Mouse (Mus musculus) frontal cortex, postnatal 25 days (tissue): ENCODE results near the gene Plxnc1.

Experiments
- DNase-seq, 2 experiments: peaks; one replicate each; pipeline ENCODE4 v3.0.0; 2022; ENCODE audit warnings: low spot score in 2 of 2

Plxnc1 gene

GRCm38 (mm10) chr10:94920526-94920925 lies 24.1 kb downstream of the Plxnc1 start:
- DNase-seq: no peak

- DNase-seq: no peak
These were observed 24.7 kb downstream of the Plxnc1 start for GRCm38 (mm10) chr10:94919960-94920359.

GRCm38 (mm10) chr10:94919552-94919951 lies 25.1 kb downstream of the Plxnc1 start:
- DNase-seq: peak in 1 of 2 experiments; percentile 36

- no peak for DNase-seq
These were observed 26.0 kb downstream of the Plxnc1 start for GRCm38 (mm10) chr10:94918618-94919017.

- no peak for DNase-seq
These were observed 26.6 kb downstream of the Plxnc1 start for GRCm38 (mm10) chr10:94917990-94918389.

- DNase-seq: no peak
These were observed 27.3 kb downstream of the Plxnc1 start for GRCm38 (mm10) chr10:94917354-94917753.

GRCm38 (mm10) chr10:94916610-94917009 lies 28.0 kb downstream of the Plxnc1 start:
- no peak for DNase-seq

GRCm38 (mm10) chr10:94915746-94916145 lies 28.9 kb downstream of the Plxnc1 start:
- no peak for DNase-seq

- DNase-seq: no peak
These were observed 30.6 kb downstream of the Plxnc1 start for GRCm38 (mm10) chr10:94914081-94914480.

- no peak for DNase-seq
These were observed 31.3 kb downstream of the Plxnc1 start for GRCm38 (mm10) chr10:94913336-94913739.

GRCm38 (mm10) chr10:94912551-94912950 lies 32.1 kb downstream of the Plxnc1 start:
- DNase-seq: no peak

- no peak for DNase-seq
These were observed 33.5 kb downstream of the Plxnc1 start for GRCm38 (mm10) chr10:94911102-94911501.

- DNase-seq: no peak
These were observed 34.1 kb downstream of the Plxnc1 start for GRCm38 (mm10) chr10:94910570-94910969.

GRCm38 (mm10) chr10:94909789-94910188 lies 34.8 kb downstream of the Plxnc1 start:
- no peak for DNase-seq

GRCm38 (mm10) chr10:94908976-94909717 lies 35.5 kb downstream of the Plxnc1 start:
- no peak for DNase-seq

GRCm38 (mm10) chr10:94905689-94906473 lies 38.8 kb downstream of the Plxnc1 start:
- DNase-seq: peak; percentile 55 to 60

- peak in 1 of 2 experiments; percentile 15 for DNase-seq
These were observed 39.4 kb downstream of the Plxnc1 start for GRCm38 (mm10) chr10:94905219-94905618.

- no peak for DNase-seq
These were observed 47.7 kb downstream of the Plxnc1 start for GRCm38 (mm10) chr10:94896950-94897349.

GRCm38 (mm10) chr10:94896311-94896710 lies 48.3 kb downstream of the Plxnc1 start:
- no peak for DNase-seq

GRCm38 (mm10) chr10:94895876-94896275 lies 48.8 kb downstream of the Plxnc1 start:
- no peak for DNase-seq

GRCm38 (mm10) chr10:94889735-94890134 lies 54.9 kb downstream of the Plxnc1 start:
- no peak for DNase-seq

GRCm38 (mm10) chr10:94883216-94883615 lies 61.4 kb downstream of the Plxnc1 start:
- no peak for DNase-seq

- no peak for DNase-seq
These were observed 73.1 kb downstream of the Plxnc1 start for GRCm38 (mm10) chr10:94871506-94871905.
